Mouse (Mus musculus) G1E-ER4 (cell line): Measurements from ENCODE around the gene Rln1. TPM values are rescaled to one million over a fixed set of nuclear protein-coding genes. Genes with fewer than 3 reads are reported as not detected.

Experiments used
- GATA1 ChIP-seq: IDR thresholded peaks from one replicate; pipeline ENCODE4 v1.8.0; 2012; ENCODE audit warnings: low read length, inconsistent platforms
- polyA plus RNA-seq: library from polyadenylated mRNA; stranded (reverse); fragments of >175 nt; gene quantifications from 2 replicates; pipeline ENCODE4 v1.2.3, GENCODE M21; 2012

Rln1 gene
- not detected in 2 replicates for polyA plus RNA-seq

GRCm38 (mm10) chr19:29334068-29334745 lies at the start of gene Rln1:
Gene Rln1 (minus strand): TSS chr19:29334670.
- TF ChIP-seq GATA1 = no peak

- TF ChIP-seq GATA1 = no peak
Observed at GRCm38 (mm10) chr19:29383368-29383767, 48.9 kb upstream of the Rln1 start.

- no peak for TF ChIP-seq GATA1
Observed at GRCm38 (mm10) chr19:29379839-29380603, 45.6 kb upstream of the Rln1 start.

- no peak for TF ChIP-seq GATA1
Observed at GRCm38 (mm10) chr19:29376382-29376781, 41.9 kb upstream of the Rln1 start.

GRCm38 (mm10) chr19:29374947-29375346 lies 40.5 kb upstream of the Rln1 start:
- TF ChIP-seq GATA1 = no peak

GRCm38 (mm10) chr19:29373438-29373837 lies 39.0 kb upstream of the Rln1 start:
- TF ChIP-seq GATA1 = no peak

GRCm38 (mm10) chr19:29372621-29373020 lies 38.2 kb upstream of the Rln1 start:
- TF ChIP-seq GATA1 = no peak

GRCm38 (mm10) chr19:29372138-29372537 lies 37.7 kb upstream of the Rln1 start:
- TF ChIP-seq GATA1 = no peak

- TF ChIP-seq GATA1 = no peak
Observed at GRCm38 (mm10) chr19:29371284-29372081, 37.0 kb upstream of the Rln1 start.

- no peak for TF ChIP-seq GATA1
Observed at GRCm38 (mm10) chr19:29370545-29371283, 36.2 kb upstream of the Rln1 start.

GRCm38 (mm10) chr19:29370112-29370511 lies 35.6 kb upstream of the Rln1 start:
- TF ChIP-seq GATA1 = no peak

- no peak for TF ChIP-seq GATA1
Observed at GRCm38 (mm10) chr19:29368671-29369309, 34.3 kb upstream of the Rln1 start.

GRCm38 (mm10) chr19:29368041-29368440 lies 33.6 kb upstream of the Rln1 start:
- no peak for TF ChIP-seq GATA1

- TF ChIP-seq GATA1 = no peak
Observed at GRCm38 (mm10) chr19:29366969-29367622, 32.6 kb upstream of the Rln1 start, which contains the start of the genes Plgrkt and Cd274. Gene Plgrkt (minus strand): TSS chr19:29367390. Gene Cd274 (plus strand): TSS chr19:29367455.
